Mouse (Mus musculus): Measurements from ENCODE around the gene Dnajc2.

GRCm38 (mm10) chr5:21810924-21811323 is 25.9 kb upstream of the Dnajc2 start:
- TF ChIP-seq CTCF (IDR thresholded peaks at IDR 0.05; ENCODE audit: low read depth, low read length) (no peak), POLR2A (IDR thresholded peaks at IDR 0.05; ENCODE audit: insufficient read depth, low read length) (no peak)

All from ES-Bruce4 (cell line).